Mouse (Mus musculus): Measurements from ENCODE around the gene Rabgap1l.

The Rabgap1l gene

DNA sequence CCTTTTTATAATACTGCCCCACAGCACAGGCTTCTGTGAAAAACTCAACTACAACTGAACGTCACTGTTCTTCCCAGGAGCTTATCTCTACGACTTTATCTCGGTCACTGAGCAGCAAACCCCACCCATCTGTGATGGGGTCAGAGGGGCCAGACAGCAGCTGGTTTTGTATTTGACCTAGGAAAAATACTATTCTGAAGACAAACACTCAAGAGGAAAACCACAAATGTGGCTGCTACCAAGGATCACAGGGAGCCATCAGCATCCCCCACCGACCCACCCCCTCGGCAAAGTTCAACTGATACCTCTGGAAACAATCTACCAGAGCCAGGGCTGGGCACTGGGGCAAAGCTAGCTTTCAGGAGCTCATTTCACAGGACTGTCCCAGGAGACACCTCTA lies 467.5 kb downstream of the Rabgap1l start:
- in situ Hi-C loops (cut with MseI, MboI): no loop called here

DNA sequence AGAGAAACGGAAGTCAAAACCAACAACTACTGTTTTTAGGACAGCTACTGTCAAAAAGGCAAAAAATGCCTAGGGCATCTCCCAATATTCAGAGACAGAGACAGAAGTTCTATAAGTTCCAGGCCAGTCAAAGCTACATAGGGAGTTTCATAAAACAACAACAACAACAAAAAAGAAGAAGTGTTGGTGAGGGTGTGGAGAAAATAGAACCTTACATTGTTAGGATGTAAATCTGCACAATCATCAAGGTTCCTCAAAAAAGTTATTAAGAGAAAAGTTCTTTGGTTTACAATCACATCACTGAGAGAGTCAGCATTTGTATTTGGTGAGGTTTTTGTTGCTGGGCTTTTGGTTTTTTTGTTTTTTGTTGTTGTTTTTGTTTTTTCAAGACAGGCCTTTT lies 472.3 kb downstream of the Rabgap1l start:
- in situ Hi-C loops (cut with MseI, MboI): no loop called here

DNA sequence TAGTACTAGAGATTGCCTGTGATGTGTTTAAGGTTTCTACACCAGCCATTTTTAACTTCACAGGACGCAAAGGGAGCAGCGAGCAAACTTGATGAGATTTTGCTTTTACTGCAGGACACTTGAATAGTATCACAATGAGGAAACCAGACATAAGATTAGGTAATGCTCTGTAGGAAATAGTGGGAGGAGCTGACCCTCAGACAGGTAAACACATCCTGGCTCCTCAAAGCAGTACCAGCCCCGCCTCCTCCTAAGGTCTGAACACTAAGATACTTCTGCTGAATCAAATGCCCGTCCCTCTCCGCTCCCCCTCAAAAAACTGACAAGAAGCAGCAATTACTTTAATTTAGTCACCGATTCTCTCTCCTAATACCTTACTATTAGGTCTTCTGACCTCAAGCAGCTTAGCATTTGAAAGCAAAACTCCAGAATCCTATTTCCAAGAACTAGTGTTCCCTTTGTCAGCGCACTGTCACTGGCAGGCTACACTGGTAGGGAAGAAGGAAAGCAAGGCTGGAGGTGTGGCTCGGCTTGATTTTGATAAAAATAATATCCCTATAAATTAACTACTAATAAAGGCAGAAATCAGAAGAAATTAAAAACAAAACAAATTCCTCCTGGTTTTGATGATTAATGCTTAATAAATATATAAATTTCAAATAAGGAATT lies 474.8 kb downstream of the Rabgap1l start:
- in situ Hi-C loops (cut with MseI, MboI): no loop called here

DNA sequence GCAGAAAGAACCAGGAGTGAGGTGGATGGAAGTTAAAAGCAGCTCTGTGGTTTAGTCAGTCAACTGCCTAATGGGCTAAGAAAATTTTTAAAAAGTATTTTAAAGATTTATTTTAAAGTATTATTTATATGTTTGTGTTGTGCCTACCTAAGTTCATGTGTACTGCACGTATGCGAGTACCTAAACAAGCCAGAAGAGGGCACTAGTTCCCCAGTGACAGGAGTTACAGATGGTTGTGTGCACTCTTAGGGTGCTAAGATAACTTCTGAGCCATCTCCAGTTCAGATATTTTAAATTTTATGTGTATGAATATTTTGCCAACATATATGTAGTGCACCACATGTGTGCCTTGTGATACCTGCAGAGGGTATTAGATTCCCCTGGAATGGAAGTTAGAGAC lies 476.8 kb downstream of the Rabgap1l start:
- in situ Hi-C loops (cut with MseI, MboI): no loop called here

DNA sequence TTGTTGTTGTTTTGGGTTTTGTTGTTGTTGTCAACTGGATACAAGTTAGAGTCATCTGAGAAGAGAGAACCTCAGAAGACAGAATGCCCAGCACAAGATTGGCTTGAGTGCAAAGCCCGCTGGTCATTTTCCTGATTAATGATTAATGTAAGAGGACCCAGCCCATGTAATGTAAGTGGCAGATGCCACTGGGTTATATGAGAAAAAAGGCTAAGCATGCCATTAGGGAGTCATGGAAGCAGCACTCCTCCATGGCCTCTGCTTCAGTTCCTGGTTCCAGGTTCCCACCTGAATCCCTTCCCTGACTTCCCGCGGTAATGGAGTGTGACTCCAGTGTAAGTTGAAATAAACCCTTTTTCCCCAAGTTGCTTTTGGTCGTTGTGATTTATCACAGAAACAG lies 480.4 kb downstream of the Rabgap1l start:
- in situ Hi-C loops (cut with MseI, MboI): no loop called here

DNA sequence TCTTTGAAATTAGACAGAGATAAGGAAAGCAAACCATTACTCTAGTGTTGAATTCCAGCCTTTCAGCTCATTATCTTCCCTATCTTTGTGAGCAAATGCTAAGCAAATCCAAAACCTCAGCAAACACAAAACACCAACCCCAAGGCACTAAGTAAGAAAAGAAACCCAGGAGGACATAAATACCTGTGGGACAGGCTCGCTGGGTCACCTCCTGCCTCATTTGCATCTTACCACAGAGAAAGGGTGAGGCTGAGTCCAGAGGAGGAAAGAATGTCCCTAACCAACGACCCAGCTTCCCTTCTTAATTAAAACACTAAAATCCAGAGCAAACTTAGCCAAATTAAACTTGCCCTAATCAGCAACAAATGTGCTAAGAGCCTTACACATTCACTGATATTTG lies 481.1 kb downstream of the Rabgap1l start:
- in situ Hi-C loops (cut with MseI, MboI): no loop called here

DNA sequence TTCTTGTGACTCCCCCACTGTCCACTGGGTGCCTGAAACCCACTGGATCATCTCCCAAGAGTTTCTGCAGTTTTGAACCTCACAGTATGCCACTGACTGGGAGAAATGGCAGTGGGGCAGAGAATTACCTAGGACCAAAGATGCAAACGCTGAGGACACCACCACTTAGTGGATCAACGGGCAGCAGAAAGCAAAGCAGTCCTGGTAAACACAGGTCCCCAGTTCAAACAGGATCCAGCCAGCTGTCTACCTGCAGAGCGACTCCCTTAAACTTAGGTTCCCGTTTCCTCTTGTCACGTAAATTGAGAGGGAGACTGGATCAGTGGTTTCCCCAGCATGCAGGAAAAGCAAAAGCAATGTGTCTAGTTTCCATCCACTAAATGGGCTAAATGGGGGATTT lies 483.1 kb downstream of the Rabgap1l start:
- in situ Hi-C loops (cut with MseI, MboI): no loop called here

DNA sequence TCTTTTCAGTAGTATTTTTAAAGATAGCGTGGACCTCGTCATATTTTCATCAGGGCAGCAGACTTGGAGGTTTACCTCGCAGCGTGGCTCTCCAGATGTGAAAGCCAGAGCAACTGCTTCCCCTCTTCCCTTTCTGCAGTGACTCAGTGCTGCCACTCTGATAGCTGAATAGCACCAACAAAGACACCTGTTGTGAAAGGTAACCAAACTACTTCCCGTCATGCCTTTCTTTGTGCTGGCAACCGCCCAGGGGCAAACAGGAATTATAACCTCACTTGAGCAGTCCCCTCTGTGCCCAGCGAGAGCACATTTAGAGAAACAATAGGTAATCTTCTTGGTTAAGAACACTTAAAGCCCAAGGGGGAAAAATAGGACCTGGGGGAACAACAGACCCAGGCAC lies 484.0 kb downstream of the Rabgap1l start:
- in situ Hi-C loops (cut with MseI, MboI): no loop called here

DNA sequence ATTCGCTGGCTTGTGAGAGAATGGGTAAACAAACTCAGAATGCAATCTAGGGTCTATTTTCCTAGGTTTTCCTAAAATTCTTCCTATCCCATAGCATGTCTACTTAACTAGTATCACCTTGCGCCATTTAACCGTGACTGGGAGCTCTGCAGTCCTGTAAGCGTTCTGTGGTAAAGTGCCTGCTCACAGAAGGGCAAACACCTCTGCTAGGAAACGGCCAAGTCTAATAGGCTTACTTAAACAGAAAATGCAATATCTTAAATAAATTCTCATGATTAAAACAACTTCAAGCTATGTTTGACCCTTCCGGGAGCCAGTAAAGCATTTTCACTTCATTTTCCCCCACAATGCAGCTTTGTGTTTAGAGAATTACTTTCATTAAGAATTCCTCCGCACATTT lies 484.5 kb downstream of the Rabgap1l start:
- in situ Hi-C loops (cut with MseI, MboI): no loop called here

DNA sequence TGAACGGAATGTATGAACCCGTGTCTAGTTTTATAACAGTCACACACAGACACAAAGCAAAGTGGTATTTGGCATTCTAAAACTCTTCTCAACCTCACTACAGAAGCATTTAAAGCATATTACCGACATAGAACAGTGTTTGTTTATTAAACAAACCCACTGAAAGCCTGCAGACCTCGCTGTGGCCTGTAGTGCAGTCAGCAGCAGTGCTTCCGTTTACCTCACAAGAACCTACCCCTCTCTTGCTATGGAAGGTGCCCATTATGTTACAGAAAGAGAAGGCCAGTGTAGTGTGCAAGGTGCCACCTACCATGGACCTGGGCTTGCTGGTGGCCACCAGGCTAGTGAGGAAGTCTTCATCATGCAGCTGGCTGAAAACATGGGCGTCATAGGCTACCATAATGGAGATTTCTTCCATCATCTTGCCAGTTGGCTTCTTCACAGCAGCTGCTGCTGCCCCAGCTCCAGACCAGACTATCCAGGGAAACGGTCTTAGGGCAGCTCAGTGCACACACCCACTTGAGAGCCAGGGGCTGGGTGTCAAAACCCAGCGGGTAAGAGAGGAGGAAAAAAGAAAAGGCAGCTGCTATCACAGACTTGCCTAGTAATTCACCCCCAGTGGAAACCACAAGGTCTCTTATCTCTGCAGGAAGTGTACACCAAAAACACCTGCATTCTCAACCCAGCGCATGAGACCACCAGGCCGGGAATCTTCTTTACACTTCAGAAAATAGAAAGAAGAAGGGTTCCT lies 486.0 kb downstream of the Rabgap1l start:
- in situ Hi-C loops (cut with MseI, MboI): no loop called here

DNA sequence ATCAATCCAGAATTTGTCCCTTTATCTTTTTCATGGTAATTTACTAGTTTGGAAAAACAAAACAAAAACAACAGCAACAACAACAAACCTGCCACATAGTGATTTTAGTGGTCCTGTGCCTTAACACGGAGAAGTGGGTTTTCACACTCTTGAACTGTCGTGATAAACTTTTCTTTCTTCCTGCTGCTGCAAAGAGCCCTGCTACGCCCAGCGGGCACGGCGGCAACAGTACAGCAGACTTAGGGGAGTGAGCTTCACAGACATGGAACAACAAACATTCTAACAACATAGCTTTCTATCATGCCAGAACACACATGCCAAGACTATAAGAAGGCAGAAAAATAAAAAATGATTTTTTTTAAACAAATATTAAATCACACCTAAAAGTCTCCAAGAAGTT lies 486.7 kb downstream of the Rabgap1l start:
- in situ Hi-C loops (cut with MseI, MboI): no loop called here

DNA sequence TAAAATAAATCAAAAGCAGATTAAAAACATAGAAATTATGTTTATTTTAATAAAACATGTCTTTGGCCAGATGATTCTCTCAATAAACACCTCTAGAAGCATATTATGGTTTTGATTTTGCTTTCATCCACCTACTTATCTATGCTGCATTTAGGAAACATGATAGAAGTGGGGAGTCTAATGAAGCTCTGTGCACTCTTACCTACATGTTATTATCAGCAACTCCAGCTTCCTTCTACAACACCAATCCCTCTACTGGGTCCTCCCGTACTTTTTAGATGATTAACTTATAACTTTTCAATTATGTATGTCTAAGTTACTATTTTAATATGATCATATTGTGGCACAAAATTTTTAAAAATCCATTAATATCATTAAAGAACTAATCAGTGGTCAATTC lies 487.2 kb downstream of the Rabgap1l start:
- in situ Hi-C loops (cut with MseI, MboI): no loop called here

DNA sequence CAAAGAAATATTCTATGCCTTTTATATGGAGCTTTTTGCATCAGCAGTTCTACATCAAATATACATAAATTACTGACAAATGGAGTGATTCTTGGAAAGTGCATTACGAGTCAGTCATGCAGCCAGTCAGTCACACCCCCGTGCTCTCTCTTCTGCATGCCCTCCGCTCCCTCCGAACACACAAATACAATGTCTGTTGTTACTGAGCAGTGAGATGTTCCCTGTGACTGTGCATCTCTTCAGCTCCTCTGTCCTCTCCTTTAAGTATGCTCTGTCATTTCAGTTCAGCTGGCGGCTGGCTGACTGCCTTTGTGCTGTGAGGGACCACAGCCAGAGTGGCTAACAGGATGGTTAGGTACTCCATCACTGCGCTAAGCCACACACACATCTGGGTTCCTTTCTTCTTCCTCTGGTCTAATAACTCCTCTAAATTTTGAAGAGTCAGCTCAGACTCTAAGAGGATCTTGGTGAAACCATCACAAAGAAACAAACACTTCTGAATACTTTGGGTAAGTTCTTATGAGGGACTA lies 488.0 kb downstream of the Rabgap1l start:
- in situ Hi-C loops (cut with MseI, MboI): no loop called here

DNA sequence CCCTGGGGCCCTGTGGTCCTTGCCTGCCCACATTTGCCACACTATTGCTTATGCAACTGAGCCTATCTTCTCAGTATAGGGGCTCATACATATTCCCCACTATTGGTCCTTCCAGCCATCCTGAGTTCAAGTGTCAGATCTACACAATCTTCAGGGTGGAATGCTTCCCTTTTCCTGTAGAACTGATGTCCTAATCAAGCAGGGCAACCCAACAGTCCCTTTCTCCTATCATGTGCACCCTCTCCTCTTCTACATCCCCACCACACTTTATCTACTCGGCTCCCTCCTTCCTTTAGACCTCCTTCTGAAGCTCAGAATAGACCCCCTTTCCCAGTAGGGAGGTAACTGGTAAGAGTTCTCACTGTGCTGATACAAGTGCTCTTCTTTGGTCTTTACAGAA lies 490.7 kb downstream of the Rabgap1l start:
- in situ Hi-C loops (cut with MseI, MboI): no loop called here

DNA sequence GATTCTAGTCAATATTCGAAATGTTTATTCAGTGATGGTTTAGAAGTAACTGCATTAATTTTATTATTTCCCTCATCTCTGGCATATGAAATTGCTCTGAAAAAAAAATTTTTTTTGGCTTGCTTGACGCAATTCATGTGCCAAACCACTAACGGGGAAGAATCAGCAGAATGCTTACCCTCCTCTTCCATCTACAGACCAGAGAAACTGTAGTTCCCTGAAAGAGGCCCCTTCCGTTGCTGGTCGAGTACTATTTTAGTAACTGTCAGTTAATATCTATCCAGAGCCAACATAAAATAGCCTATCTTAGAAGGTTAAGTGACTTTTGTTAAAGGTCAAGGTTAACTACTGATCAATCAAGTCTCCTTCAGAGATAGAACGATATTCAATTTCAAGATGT lies 491.9 kb downstream of the Rabgap1l start:
- in situ Hi-C loops (cut with MseI, MboI): no loop called here

DNA sequence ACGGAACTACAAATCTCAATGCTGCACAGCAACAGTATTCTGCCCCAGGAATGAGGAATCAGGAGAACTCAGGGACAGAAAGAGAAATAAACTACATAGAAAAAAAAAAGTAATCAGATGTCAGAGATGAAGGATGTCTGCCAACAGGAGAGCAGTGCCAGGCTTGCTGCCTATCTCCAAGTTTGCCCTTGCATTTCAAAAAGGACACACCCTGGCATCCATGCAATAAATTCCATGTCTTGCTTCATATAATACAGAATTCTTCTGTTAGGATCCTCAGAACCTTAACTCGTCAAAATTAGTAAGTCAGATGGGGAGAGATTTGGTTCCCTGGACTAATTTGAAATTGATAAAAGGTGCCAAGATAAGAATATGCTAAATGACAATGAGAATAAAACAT lies 492.3 kb downstream of the Rabgap1l start:
- in situ Hi-C loops (cut with MseI, MboI): no loop called here

DNA sequence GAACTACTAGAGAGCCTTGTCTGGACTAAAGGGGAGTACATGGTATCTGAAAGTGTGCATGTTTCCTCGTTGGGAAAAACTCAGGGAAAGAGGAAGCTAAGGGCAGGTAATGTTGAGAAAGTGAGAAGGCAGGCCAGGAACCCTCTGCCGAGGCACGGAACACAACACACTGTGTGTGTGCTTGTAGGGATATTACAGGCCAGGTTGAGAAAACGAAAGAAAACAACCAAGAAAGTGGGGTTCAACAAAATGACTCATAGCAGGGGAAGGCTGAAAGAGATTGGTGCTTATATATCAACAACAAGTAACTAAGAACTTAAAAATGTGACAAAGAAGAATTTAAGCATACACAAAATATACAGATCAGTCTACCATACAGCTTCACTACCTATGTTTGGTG lies 493.0 kb downstream of the Rabgap1l start:
- in situ Hi-C loops (cut with MseI, MboI): no loop called here

DNA sequence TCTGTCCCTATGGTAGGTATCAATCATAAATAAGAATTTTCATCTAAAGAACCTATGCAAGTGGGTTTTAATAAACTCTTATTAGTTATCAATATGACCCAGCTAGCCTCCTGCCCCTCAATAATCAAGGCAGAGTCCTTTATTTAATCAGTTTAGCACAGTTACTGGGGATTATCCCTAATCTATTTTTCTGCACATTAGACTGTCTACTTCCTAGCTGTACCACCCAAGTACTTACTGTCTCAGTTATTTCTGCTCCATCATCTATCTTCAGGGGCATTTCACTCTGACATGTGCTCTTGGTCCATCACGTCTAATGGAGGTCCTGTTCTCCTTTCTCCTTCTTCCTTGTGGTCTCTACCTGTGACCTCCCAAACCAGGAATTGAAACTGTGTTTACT lies 494.1 kb downstream of the Rabgap1l start:
- in situ Hi-C loops (cut with MseI, MboI): no loop called here

DNA sequence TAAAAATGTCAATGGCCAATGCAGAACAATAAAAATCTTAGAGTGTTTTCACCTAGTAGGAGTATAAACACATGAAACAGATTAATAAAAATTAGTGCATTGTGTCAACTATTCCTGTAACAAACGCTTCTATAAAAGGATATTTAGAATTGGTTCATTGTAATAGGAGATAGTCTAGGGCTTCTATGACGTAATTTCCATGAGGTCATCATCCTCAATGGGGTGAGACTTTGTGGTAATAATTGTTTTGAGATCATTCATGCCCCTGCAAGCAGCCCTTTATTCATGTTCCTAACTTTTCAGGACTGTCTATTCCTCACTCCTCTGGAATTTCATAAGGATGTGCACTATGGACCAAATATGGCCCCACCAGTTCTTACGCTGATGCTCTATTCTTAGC lies 495.3 kb downstream of the Rabgap1l start:
- in situ Hi-C loops (cut with MseI, MboI): no loop called here

DNA sequence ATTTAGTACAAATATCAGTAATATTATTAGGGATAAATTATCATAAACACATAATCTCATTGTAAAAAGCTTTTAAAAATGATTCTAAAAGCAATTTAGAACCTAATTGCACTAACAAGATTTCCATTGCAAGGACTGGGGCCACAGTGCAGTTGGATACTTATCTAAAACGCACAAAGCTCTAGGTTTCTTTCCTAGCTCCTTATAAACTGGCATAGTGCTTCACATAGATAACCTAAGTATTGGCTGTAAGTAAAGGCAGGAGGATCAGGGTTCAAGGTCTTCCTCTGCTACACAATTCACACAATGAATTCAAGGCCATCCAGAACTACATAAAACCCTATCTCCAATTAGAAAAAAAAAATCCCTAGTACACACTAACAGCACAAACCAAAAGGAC lies 497.7 kb downstream of the Rabgap1l start:
- in situ Hi-C loops (cut with MseI, MboI): no loop called here

DNA sequence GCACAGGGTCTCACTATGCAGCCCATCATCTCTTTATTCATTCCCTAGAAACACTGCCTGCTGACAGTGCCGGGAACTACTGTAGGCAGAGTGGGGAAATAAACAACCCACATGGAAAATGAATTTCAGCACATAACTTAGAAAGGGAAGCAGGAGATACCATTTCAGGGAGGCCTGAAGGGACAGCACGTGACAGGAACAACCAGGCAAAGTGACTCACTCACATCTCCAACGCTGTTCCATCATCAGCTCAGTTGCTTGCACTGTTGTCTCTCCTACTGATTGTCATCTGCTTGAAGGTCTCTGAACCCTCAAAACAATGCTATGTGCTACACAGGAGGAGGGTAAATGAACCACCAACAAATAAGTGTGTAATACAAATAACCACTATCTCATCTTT lies 499.5 kb downstream of the Rabgap1l start:
- in situ Hi-C loops (cut with MseI, MboI): no loop called here

DNA sequence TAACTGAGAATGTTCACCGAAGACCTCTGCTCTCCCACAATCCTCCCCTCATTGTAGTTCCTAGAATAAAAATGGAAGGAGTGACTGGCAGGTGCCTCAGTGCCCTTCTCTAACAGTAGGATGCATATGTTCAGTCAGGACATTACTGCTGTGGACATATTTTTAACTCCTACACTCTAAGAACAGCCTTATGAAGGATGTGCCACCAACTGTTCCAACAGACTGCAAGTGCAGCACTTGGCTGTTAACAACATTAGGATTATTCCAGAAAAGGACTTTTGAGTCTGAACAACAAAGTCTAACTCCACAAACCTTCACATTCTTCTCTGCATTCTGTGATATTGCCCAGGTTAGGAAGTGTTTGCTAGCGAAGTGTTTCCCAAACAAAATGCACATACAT lies 501.0 kb downstream of the Rabgap1l start:
- in situ Hi-C loops (cut with MseI, MboI): no loop called here

DNA sequence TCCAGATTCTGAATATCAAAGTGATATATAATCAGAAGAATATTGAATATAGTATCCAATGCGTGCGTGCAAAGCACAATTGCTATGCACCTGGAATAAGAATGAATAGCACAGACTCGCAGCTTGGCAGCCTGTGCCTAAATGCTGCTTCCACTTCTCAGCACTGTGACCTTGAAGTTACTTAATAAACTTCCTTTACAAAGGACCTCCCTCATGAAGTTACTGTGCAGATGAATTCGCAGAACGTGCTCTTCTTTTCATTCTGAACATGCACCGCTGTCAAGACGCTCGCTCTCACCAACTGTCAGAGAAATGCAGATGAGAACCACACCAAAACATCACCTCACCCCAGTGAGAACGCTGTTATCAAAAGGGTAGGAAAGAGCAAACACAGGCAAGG lies 502.8 kb downstream of the Rabgap1l start:
- in situ Hi-C loops (cut with MseI, MboI): no loop called here

Data from mouse trophoblast stem cell (cell line).